Comparison of ENCODE assay signal across 21 mouse cellular contexts in genomic region chr9:58656824-58657223, GRCm38 (mm10).
A peak's percentile ranks its signal among the peaks of the same experiment; 100 is the strongest.
DNase-seq lines count a peak whose midpoint lies in the region; ATAC-seq and TF ChIP-seq lines count a peak whose summit lies in the region.
"Had no signal": no experiment of that assay in that cellular context is flagged by ENCODE, and none has a peak within 500 bp of the region (broad histone marks: within the 10 kb centered on the region; RNA-seq: fewer than 3 reads in every experiment).

No protein-coding gene starts in this region.

- no peak for TF ChIP-seq CTCF in liver, embryonic 14.5 days (IDR thresholded peaks at IDR 0.05; ENCODE audit: low read depth)

- H3K4me3 ChIP-seq in heart, embryonic 10.5 days, result no peak overlapping the region
- H3K4me3 ChIP-seq in liver, embryonic 14.5 days (ENCODE audit: insufficient read depth in 1 of 2, low read depth in 2 of 2, low read length in 2 of 2), result peak overlapping the region; percentile 49 to 50
- H3K4me3 ChIP-seq in hindbrain, embryonic 11.5 days (ENCODE audit: low read depth, low read length), result no peak overlapping the region
- H3K4me3 ChIP-seq: embryonic facial prominence, embryonic 15.5 days; forebrain, embryonic 10.5 days; limb, embryonic 10.5 days; midbrain, embryonic 12.5 days; neural tube, embryonic 15.5 days had no signal

- H3K36me3 ChIP-seq in heart, embryonic 10.5 days, result peaks cover 27% of the 10 kb centered on the region
- peaks cover 37% of the 10 kb centered on the region for H3K36me3 ChIP-seq in liver, embryonic 14.5 days (replicated peaks; ENCODE audit: control insufficient read depth, insufficient read depth, low read depth)
- H3K36me3 ChIP-seq in hindbrain, embryonic 11.5 days (ENCODE audit: control insufficient read depth, insufficient read depth, low read length), result no peaks in the 10 kb centered on the region

- 0 out of 2 replicates have a peak, but pooled peaks have one; percentile 3 for TF ChIP-seq EP300 in liver, embryonic 14.5 days (IDR thresholded peaks at IDR 0.05; ENCODE audit: low read depth)

- ATAC-seq in liver, embryonic 14.5 days (ENCODE audit: insufficient read depth), result no peak
- ATAC-seq in hindbrain, embryonic 11.5 days (ENCODE audit: low FRiP score), result no peak
- ATAC-seq: CD4-positive, CD25-positive, alpha-beta regulatory T cell, adult 4 months; forebrain, embryonic 16.5 days; hindbrain, postnatal 0 days; intestine, embryonic 16.5 days had no signal

- H3K4me2 ChIP-seq in liver, embryonic 14.5 days (ENCODE audit: low read depth), result peak overlapping the region; percentile 82
- no peak overlapping the region for H3K4me2 ChIP-seq in hindbrain, embryonic 11.5 days (replicated peaks; ENCODE audit: low read depth, low read length)
- H3K4me2 ChIP-seq: embryonic facial prominence, embryonic 15.5 days; midbrain, embryonic 12.5 days; neural tube, embryonic 15.5 days had no signal

- intact Hi-C loops in heart, postnatal 25 days (cut with DNase I), result no loop called here

- 89% methylated on average over 2 of the region's 2 CpGs for WGBS in heart, embryonic 10.5 days
- 78% methylated on average over 2 of the region's 2 CpGs for WGBS in liver, embryonic 14.5 days (ENCODE audit: insufficient replicate concordance)
- 91% methylated on average over 2 of the region's 2 CpGs for WGBS in hindbrain, embryonic 11.5 days

- peak overlapping the region; percentile 73; the same call in 1 of the 2 replicates for H3K27ac ChIP-seq in heart, embryonic 10.5 days
- peak overlapping the region; percentile 98 for H3K27ac ChIP-seq in liver, embryonic 14.5 days
- no peak overlapping the region for H3K27ac ChIP-seq in hindbrain, embryonic 11.5 days (ENCODE audit: low read depth, low read length)
- H3K27ac ChIP-seq: embryonic facial prominence, embryonic 15.5 days; forebrain, embryonic 10.5 days; hindbrain, postnatal 0 days; limb, embryonic 10.5 days; midbrain, embryonic 12.5 days; neural tube, embryonic 15.5 days had no signal

- H3K9ac ChIP-seq in liver, embryonic 14.5 days (replicated peaks), result peak overlapping the region; percentile 84
- H3K9ac ChIP-seq in hindbrain, embryonic 11.5 days (ENCODE audit: low read depth, low read length), result no peak overlapping the region
- H3K9ac ChIP-seq: embryonic facial prominence, embryonic 15.5 days; midbrain, embryonic 12.5 days; neural tube, embryonic 15.5 days had no signal

- H3K27me3 ChIP-seq in heart, embryonic 10.5 days (ENCODE audit: insufficient read depth, poor library complexity, severe bottlenecking), result no peaks in the 10 kb centered on the region
- no peaks in the 10 kb centered on the region for H3K27me3 ChIP-seq in liver, embryonic 14.5 days (ENCODE audit: control insufficient read depth, insufficient read depth, low read length)
- no peaks in the 10 kb centered on the region for H3K27me3 ChIP-seq in hindbrain, embryonic 11.5 days (ENCODE audit: control insufficient read depth, insufficient read depth, low read length)
- H3K27me3 ChIP-seq: embryonic facial prominence, embryonic 15.5 days; midbrain, embryonic 12.5 days; neural tube, embryonic 15.5 days had no signal

- no peaks in the 10 kb centered on the region for H3K9me3 ChIP-seq in heart, embryonic 10.5 days
- no peaks in the 10 kb centered on the region for H3K9me3 ChIP-seq in liver, embryonic 14.5 days (ENCODE audit: control insufficient read depth, low read length)
- H3K9me3 ChIP-seq in hindbrain, embryonic 11.5 days (ENCODE audit: control insufficient read depth, low read length), result no peaks in the 10 kb centered on the region
- H3K9me3 ChIP-seq: embryonic facial prominence, embryonic 15.5 days; forebrain, embryonic 10.5 days; limb, embryonic 10.5 days; midbrain, embryonic 12.5 days; neural tube, embryonic 15.5 days had no signal

- no peak for DNase-seq in heart, embryonic 10.5 days (ENCODE audit: low spot score)
- no peak for DNase-seq in heart, postnatal 25 days (ENCODE audit: low spot score)
- DNase-seq in spleen, adult 12 weeks (ENCODE audit: low spot score), result peak; percentile 16
- DNase-seq in spleen, adult 18-20 months, result no peak
- no peak for DNase-seq in liver, embryonic 14.5 days (ENCODE audit: low read depth in 3 of 3, low spot score in 3 of 3)
- no peak for DNase-seq in thymus, postnatal 25 days
- DNase-seq in hindbrain, embryonic 11.5 days (ENCODE audit: low spot score), result no peak
- DNase-seq: adrenal gland, postnatal 25 days; gastrocnemius, postnatal 14 days; heart, adult 18-20 months; kidney, postnatal 14 days; right cerebral cortex, adult 18-20 months had no signal

- H3K4me1 ChIP-seq in heart, embryonic 10.5 days, result peaks cover 29% of the 10 kb centered on the region
- H3K4me1 ChIP-seq in liver, embryonic 14.5 days (replicated peaks; ENCODE audit: control insufficient read depth in 2 of 2, insufficient read depth in 2 of 2, low read length in 1 of 2), result peaks cover 59 to 67% of the 10 kb centered on the region in 2 experiments
- no peaks in the 10 kb centered on the region for H3K4me1 ChIP-seq in hindbrain, embryonic 11.5 days (replicated peaks; ENCODE audit: control insufficient read depth, insufficient read depth, low read length)
- H3K4me1 ChIP-seq: embryonic facial prominence, embryonic 15.5 days; forebrain, embryonic 10.5 days; limb, embryonic 10.5 days; midbrain, embryonic 12.5 days; neural tube, embryonic 15.5 days had no signal

Comparison
In these comparisons a context has a peak if more than half of its experiments do, and no peak if none do; other contexts are left out.
1. H3K4me3 ChIP-seq: peak in liver, embryonic 14.5 days (2 of 2); none in heart, embryonic 10.5 days (single experiment) and hindbrain, embryonic 11.5 days (single experiment).